In genomic region chr11:50104016-50104415, GRCm38 (mm10) we compare ENCODE assay signal across 26 mouse cellular contexts. TPM values are rescaled to one million over a fixed set of nuclear protein-coding genes. Genes with fewer than 3 reads are reported as not detected.
DNase-seq lines count a peak whose midpoint lies in the region; ATAC-seq lines count a peak whose summit lies in the region.
"Had no signal": no experiment of that assay in that cellular context is flagged by ENCODE, and none has a peak within 500 bp of the region (broad histone marks: within the 10 kb centered on the region; RNA-seq: fewer than 3 reads in every experiment).

No protein-coding gene starts in this region.

- peaks cover 18% of the 10 kb centered on the region for H3K4me1 ChIP-seq in liver, embryonic 16.5 days (ENCODE audit: control insufficient read depth, low read depth, low read length)
- H3K4me1 ChIP-seq: midbrain, embryonic 13.5 days had no signal

- H3K27ac ChIP-seq in liver, embryonic 16.5 days (ENCODE audit: low read length) = no peak overlapping the region
- H3K27ac ChIP-seq: limb, embryonic 13.5 days; neural tube, embryonic 13.5 days; stomach, embryonic 15.5 days had no signal

- H3K4me2 ChIP-seq in liver, embryonic 16.5 days (ENCODE audit: low read depth, low read length) = no peak overlapping the region
- H3K4me2 ChIP-seq: limb, embryonic 13.5 days; midbrain, embryonic 13.5 days; neural tube, embryonic 13.5 days; stomach, embryonic 15.5 days had no signal

- H3K4me3 ChIP-seq in liver, embryonic 16.5 days (ENCODE audit: low read depth, low read length) = no peak overlapping the region
- H3K4me3 ChIP-seq: layer of hippocampus, adult 2 months; limb, embryonic 13.5 days; midbrain, embryonic 13.5 days; neural tube, embryonic 13.5 days; stomach, embryonic 15.5 days had no signal

- DNase-seq in heart, adult 11 months = peak; percentile 70
- DNase-seq in heart, adult 8-10 months (ENCODE audit: low spot score) = no peak
- peak; percentile 47 for DNase-seq in ovary, adult 18-20 months (ENCODE audit: low spot score)
- DNase-seq in ovary, postnatal 14 days (ENCODE audit: low spot score) = no peak
- DNase-seq in cerebellum, adult 8-10 months = no peak
- no peak for DNase-seq in kidney, postnatal 36 days
- DNase-seq: adrenal gland, adult 8-10 months; cerebellum, adult 9-10 months; cerebellum, postnatal 36 days; heart, postnatal 36 days; kidney, adult 11 months; kidney, postnatal 14 days; lung, adult 18-20 months; lung, postnatal 4 days; retina, postnatal 1 day; right cerebral cortex, postnatal 14 days had no signal

- H3K9ac ChIP-seq in liver, embryonic 16.5 days (ENCODE audit: low read depth, low read length) = no peak overlapping the region
- H3K9ac ChIP-seq: limb, embryonic 13.5 days; midbrain, embryonic 13.5 days; neural tube, embryonic 13.5 days; stomach, embryonic 15.5 days had no signal

- no peaks in the 10 kb centered on the region for H3K9me3 ChIP-seq in liver, embryonic 16.5 days (replicated peaks; ENCODE audit: control insufficient read depth, low read length)
- H3K9me3 ChIP-seq: G1E; limb, embryonic 13.5 days; midbrain, embryonic 13.5 days; neural tube, embryonic 13.5 days; stomach, embryonic 15.5 days had no signal

- no peaks in the 10 kb centered on the region for H3K27me3 ChIP-seq in liver, embryonic 16.5 days (ENCODE audit: control insufficient read depth, insufficient read depth, low read depth, low read length)
- H3K27me3 ChIP-seq: limb, embryonic 13.5 days; midbrain, embryonic 13.5 days; neural tube, embryonic 13.5 days; stomach, embryonic 15.5 days had no signal

- H3K36me3 ChIP-seq in liver, embryonic 16.5 days (ENCODE audit: control insufficient read depth, insufficient read depth) = no peaks in the 10 kb centered on the region
- H3K36me3 ChIP-seq: stomach, embryonic 15.5 days had no signal

- 67% methylated on average over 6 of the region's 6 CpGs for WGBS in liver, embryonic 16.5 days (ENCODE audit: insufficient replicate concordance)

- ATAC-seq in liver, embryonic 16.5 days (ENCODE audit: low read depth) = peak; percentile 53
- ATAC-seq: forebrain, embryonic 14.5 days; inflammation-experienced regulatory T-cells, adult 6 months; lung, postnatal 0 days; midbrain, embryonic 13.5 days had no signal

RNA-seq across cellular contexts. Expression of gene Tbc1d9b, which starts 27.2 kb away (rescaled TPM):
- 10 to 100 TPM; 45.9 to 47.4 (median 46.5) TPM for total RNA-seq in heart, adult 8-10 months (2022)
- 12.9 and 13.1 TPM in 2 replicates for polyA plus RNA-seq in liver, embryonic 16.5 days (2015; fragmentation: Nextera tagmentation; extraction: Ambion mirVana)

Comparison
In these comparisons a context has a peak if more than half of its experiments do, and no peak if none do; other contexts are left out.
1. DNase-seq: peak in heart, adult 11 months (single experiment) and ovary, adult 18-20 months (single experiment); none in heart, adult 8-10 months (single experiment), ovary, postnatal 14 days (single experiment), cerebellum, adult 8-10 months (single experiment) and kidney, postnatal 36 days (0 of 2).